Mouse (Mus musculus): ENCODE data around the gene 1700008O03Rik. TPM values are rescaled to one million over a fixed set of nuclear protein-coding genes. Genes with fewer than 3 reads are reported as not detected.

Gene 1700008O03Rik
- polyA plus RNA-seq, 1 experiment from 2014 or later: 0.83 TPM

GRCm38 (mm10) chr7:44373460-44373859 is 12.2 kb downstream of the 1700008O03Rik start:
- no peaks in the 10 kb centered on the region for H3K36me3 ChIP-seq
- H3K4me1 ChIP-seq: peaks cover 20% of the 10 kb centered on the region
- H3K4me3 ChIP-seq: peak overlapping the region; percentile 69
- no peaks in the 10 kb centered on the region for H3K9me3 ChIP-seq
- H3K27me3 ChIP-seq (ENCODE audit: insufficient read depth, poor library complexity, severe bottlenecking): 0 out of 2 replicates have a peak, but pooled peaks cover 3% of the 10 kb centered on the region
- DNase-seq (ENCODE audit: low spot score): no peak
- 14% methylated on average over 7 of the region's 7 CpGs for WGBS
- peak overlapping the region; percentile 86 for H3K27ac ChIP-seq

DNA sequence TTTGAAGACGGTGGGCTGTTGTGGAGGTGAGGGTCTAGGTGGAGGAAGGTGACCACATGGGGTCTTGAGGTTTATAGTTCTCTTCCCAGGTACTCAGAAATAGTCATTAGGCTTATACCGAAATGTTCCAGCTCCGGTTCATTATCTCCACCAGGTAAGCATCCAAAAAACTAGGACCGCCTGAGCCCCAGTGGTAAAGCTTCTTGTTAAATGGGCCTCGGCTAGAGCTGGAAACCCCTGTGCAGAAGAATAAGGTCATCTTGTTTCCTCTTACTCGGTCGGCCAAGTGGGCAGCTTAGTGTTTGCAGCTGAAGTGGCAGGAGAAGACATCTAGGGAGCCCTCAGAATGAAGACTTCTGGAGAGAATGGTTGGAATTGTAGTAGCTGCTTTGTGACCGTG is 12.9 kb downstream of the 1700008O03Rik start:
- Histone ChIP-seq H3K27ac (no peak overlapping the region), H3K36me3 (no peaks in the 10 kb centered on the region), H3K4me3 (no peak overlapping the region), H3K27me3 (ENCODE audit: insufficient read depth, poor library complexity, severe bottlenecking) (no peaks in the 10 kb centered on the region), H3K9me3 (no peaks in the 10 kb centered on the region), H3K4me1 (peaks cover 16% of the 10 kb centered on the region)
- DNase-seq (ENCODE audit: low spot score): no peak
- 86% methylated on average over 8 of the region's 8 CpGs for WGBS

GRCm38 (mm10) chr7:44360792-44361301 is 24.8 kb downstream of the 1700008O03Rik start:
- no peak for DNase-seq (ENCODE audit: low spot score)
- peaks cover 42% of the 10 kb centered on the region for H3K4me1 ChIP-seq
- H3K27ac ChIP-seq: no peak overlapping the region
- peaks cover 67% of the 10 kb centered on the region for H3K27me3 ChIP-seq (ENCODE audit: insufficient read depth, poor library complexity, severe bottlenecking)
- 16% methylated on average over 21 of the region's 21 CpGs for WGBS
- no peaks in the 10 kb centered on the region for H3K9me3 ChIP-seq
- no peaks in the 10 kb centered on the region for H3K36me3 ChIP-seq
- peak overlapping the region; percentile 62 for H3K4me3 ChIP-seq

- peaks cover 42% of the 10 kb centered on the region for H3K4me1 ChIP-seq
- WGBS: 1% methylated on average over 54 of the region's 54 CpGs
- H3K9me3 ChIP-seq: no peaks in the 10 kb centered on the region
- H3K36me3 ChIP-seq: no peaks in the 10 kb centered on the region
- H3K27ac ChIP-seq: peak overlapping the region; percentile 86
- H3K4me3 ChIP-seq: peak overlapping the region; percentile 62
- peaks cover 72% of the 10 kb centered on the region for H3K27me3 ChIP-seq (ENCODE audit: insufficient read depth, poor library complexity, severe bottlenecking)
- DNase-seq (ENCODE audit: low spot score): peak; percentile 97
These were observed 25.5 kb downstream of the 1700008O03Rik start for GRCm38 (mm10) chr7:44359908-44360672.

DNA sequence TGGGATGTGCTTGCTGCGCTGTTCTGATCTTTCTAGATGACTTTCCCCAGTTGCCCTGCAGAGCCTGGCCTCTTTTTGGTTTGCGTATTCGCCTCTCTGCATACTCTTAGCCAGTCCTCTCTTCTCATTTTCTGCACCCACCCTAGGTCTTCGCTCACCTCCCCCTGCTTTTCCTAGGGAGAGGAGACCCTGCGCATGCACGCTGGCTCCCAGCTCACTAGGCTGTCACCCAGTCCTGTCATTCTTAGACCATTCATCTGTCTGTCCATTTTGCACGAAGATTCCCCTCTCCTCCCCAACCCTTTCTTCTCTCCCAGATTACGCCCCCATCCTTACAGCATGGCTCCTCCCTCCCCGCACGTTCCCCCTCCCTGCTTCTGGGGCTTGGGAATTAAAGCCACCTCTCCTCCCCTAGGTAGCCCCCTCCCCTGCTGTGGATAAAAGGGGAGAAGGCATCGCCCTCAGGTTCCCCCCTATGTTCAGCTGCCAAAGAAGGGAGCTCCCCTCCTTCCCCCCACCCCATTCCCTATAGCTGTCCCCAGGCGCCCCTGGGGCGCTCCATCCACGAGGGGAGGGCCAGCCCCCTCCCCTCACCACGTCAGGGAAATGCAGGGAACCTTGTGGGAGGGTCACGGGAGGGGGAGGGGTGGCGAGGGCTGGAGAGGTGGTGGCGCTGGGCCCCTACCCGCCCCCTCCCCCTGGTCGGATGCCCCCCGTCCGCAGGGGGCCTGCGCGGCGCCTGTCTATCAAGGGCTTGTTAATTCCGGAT is 26.6 kb downstream of the 1700008O03Rik start:
- Histone ChIP-seq H3K4me3 (peak overlapping the region; percentile 62), H3K27me3 (ENCODE audit: insufficient read depth, poor library complexity, severe bottlenecking) (peaks cover 82% of the 10 kb centered on the region), H3K4me1 (peaks cover 47% of the 10 kb centered on the region), H3K27ac (peak overlapping the region; percentile 86), H3K9me3 (no peaks in the 10 kb centered on the region), H3K36me3 (no peaks in the 10 kb centered on the region)
- no peak for DNase-seq (ENCODE audit: low spot score)
- WGBS: 3% methylated on average over 24 of the region's 26 CpGs

DNA sequence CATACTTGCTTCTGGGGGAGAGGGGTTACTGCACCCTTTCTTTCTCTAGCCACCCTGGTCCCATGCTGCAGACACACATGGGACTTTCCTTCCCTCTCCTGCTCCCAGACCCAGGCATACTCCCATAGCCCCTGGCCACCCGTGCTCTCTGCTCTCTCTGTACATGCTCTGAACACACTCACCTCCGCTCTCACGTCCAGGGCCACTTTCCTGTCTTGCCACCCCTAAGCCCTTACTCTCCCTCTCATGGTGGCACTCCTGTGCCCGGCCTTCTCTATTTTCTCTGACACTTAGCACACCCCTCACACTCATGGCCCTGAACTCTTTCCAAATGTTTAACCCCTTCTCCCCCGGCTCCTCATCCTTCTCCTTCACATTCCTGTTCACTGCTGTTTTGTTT is 27.6 kb downstream of the 1700008O03Rik start:
- Histone ChIP-seq H3K9me3 (no peaks in the 10 kb centered on the region), H3K27ac (no peak overlapping the region; the same call in 1 of the 2 replicates), H3K36me3 (no peaks in the 10 kb centered on the region), H3K27me3 (ENCODE audit: insufficient read depth, poor library complexity, severe bottlenecking) (peaks cover 87% of the 10 kb centered on the region), H3K4me3 (peak overlapping the region; percentile 53), H3K4me1 (peaks cover 58% of the 10 kb centered on the region)
- DNase-seq (ENCODE audit: low spot score): no peak
- WGBS: 12% methylated on average over 5 of the region's 5 CpGs

- H3K4me1 ChIP-seq: peaks cover 62% of the 10 kb centered on the region
- H3K4me3 ChIP-seq: peak overlapping the region; percentile 53
- H3K9me3 ChIP-seq: no peaks in the 10 kb centered on the region
- H3K36me3 ChIP-seq: no peaks in the 10 kb centered on the region
- peaks cover 87% of the 10 kb centered on the region for H3K27me3 ChIP-seq (ENCODE audit: insufficient read depth, poor library complexity, severe bottlenecking)
- 15% methylated on average over 10 of the region's 10 CpGs for WGBS
- no peak for DNase-seq (ENCODE audit: low spot score)
- peak overlapping the region; percentile 82 for H3K27ac ChIP-seq
These were observed 28.1 kb downstream of the 1700008O03Rik start for GRCm38 (mm10) chr7:44357531-44357930.

- H3K9me3 ChIP-seq: no peaks in the 10 kb centered on the region
- peaks cover 87% of the 10 kb centered on the region for H3K27me3 ChIP-seq (ENCODE audit: insufficient read depth, poor library complexity, severe bottlenecking)
- no peaks in the 10 kb centered on the region for H3K36me3 ChIP-seq
- peak overlapping the region; percentile 53 for H3K4me3 ChIP-seq
- peaks cover 66% of the 10 kb centered on the region for H3K4me1 ChIP-seq
- WGBS: 2% methylated on average over 35 of the region's 35 CpGs
- DNase-seq (ENCODE audit: low spot score): no peak
- H3K27ac ChIP-seq: peak overlapping the region; percentile 82
These were observed 28.8 kb downstream of the 1700008O03Rik start for GRCm38 (mm10) chr7:44356590-44357481.

- H3K27ac ChIP-seq: no peak overlapping the region
- peaks cover 65% of the 10 kb centered on the region for H3K4me1 ChIP-seq
- no peak overlapping the region for H3K4me3 ChIP-seq
- no peaks in the 10 kb centered on the region for H3K36me3 ChIP-seq
- 71% methylated on average over 6 of the region's 6 CpGs for WGBS
- no peak for DNase-seq (ENCODE audit: low spot score)
- H3K9me3 ChIP-seq: no peaks in the 10 kb centered on the region
- H3K27me3 ChIP-seq (ENCODE audit: insufficient read depth, poor library complexity, severe bottlenecking): peaks cover 87% of the 10 kb centered on the region
These were observed 30.2 kb downstream of the 1700008O03Rik start for GRCm38 (mm10) chr7:44355411-44355810.

DNA sequence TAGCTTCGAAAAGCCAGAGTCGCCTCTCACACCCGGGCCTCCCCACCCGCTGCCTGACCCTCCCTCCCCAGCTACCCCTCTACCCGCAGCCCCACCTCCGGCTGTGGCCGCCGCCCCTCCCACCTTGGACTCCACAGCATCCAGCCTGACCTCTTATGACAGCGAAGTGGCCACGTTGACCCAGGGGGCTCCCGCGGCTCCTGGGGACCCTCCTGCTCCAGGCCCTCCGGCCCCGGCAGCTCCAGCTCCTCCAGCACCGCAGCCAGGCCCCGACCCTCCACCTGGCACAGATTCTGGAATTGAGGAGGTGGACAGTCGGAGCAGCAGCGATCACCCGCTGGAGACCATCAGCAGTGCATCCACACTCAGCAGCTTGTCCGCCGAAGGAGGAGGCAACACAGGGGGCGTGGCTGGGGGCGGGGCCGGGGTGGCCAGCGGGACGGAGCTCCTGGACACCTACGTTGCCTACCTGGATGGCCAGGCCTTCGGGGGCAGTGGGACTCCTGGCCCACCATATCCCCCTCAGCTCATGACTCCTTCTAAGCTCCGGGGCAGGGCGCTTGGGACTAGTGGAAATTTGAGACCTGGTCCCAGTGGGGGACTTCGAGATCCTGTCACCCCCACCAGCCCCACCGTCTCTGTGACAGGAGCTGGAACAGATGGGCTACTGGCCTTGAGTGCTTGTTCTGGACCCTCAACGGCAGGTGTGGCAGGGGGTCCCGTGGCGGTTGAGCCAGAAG is 31.8 kb downstream of the 1700008O03Rik start:
- peaks cover 97% of the 10 kb centered on the region for H3K27me3 ChIP-seq (ENCODE audit: insufficient read depth, poor library complexity, severe bottlenecking)
- no peaks in the 10 kb centered on the region for H3K9me3 ChIP-seq
- WGBS: 2% methylated on average over 35 of the region's 35 CpGs
- no peak overlapping the region for H3K27ac ChIP-seq
- peaks cover 54% of the 10 kb centered on the region for H3K4me1 ChIP-seq
- no peak for DNase-seq (ENCODE audit: low spot score)
- H3K4me3 ChIP-seq: peak overlapping the region; percentile 47
- H3K36me3 ChIP-seq: no peaks in the 10 kb centered on the region

GRCm38 (mm10) chr7:44352750-44353600 is 32.6 kb downstream of the 1700008O03Rik start:
- no peak for DNase-seq (ENCODE audit: low spot score)
- Histone ChIP-seq H3K27me3 (ENCODE audit: insufficient read depth, poor library complexity, severe bottlenecking) (peaks cover 100% of the 10 kb centered on the region), H3K4me3 (peak overlapping the region; percentile 47), H3K4me1 (peaks cover 49% of the 10 kb centered on the region), H3K36me3 (no peaks in the 10 kb centered on the region), H3K27ac (no peak overlapping the region), H3K9me3 (no peaks in the 10 kb centered on the region)
- WGBS: 2% methylated on average over 70 of the region's 71 CpGs
